21 mouse cellular contexts compared by ENCODE assay signal in genomic region chr1:177532656-177533055, GRCm38 (mm10).
DNase-seq lines count a peak whose midpoint lies in the region; ATAC-seq and TF ChIP-seq lines count a peak whose summit lies in the region.
"Had no signal": no experiment of that assay in that cellular context is flagged by ENCODE, and none has a peak within 500 bp of the region (broad histone marks: within the 10 kb centered on the region; RNA-seq: fewer than 3 reads in every experiment).

No protein-coding gene starts in this region.

- WGBS in thymus, adult 2 months: 21% methylated on average over 2 of the region's 2 CpGs
- 83% methylated on average over 2 of the region's 2 CpGs for WGBS in forebrain, embryonic 10.5 days

- TF ChIP-seq CTCF in thymus, adult 2 months (IDR thresholded peaks at IDR 0.05; ENCODE audit: borderline replicate concordance, control insufficient read depth, extremely low read depth, insufficient read depth, low read length, poor library complexity): no peak

- no peaks in the 10 kb centered on the region for H3K27me3 ChIP-seq in thymus, adult 2 months (ENCODE audit: control insufficient read depth, insufficient read depth, low read length)
- no peaks in the 10 kb centered on the region for H3K27me3 ChIP-seq in forebrain, embryonic 10.5 days (ENCODE audit: poor library complexity, severe bottlenecking)
- H3K27me3 ChIP-seq: CH12.LX; forebrain, embryonic 12.5 days; hindbrain, embryonic 13.5 days; liver, embryonic 15.5 days; megakaryocyte, embryonic 14.5 days; neural tube, embryonic 15.5 days had no signal

- ATAC-seq in megakaryocyte, adult 5-6 weeks (ENCODE audit: poor library complexity, severe bottlenecking): peak; percentile 80
- ATAC-seq: intestine, postnatal 0 days had no signal

- intact Hi-C loops in heart, postnatal 25 days (cut with DNase I): loop anchor here (5.0 kb wide), 1 partner anchor 75 kb away; no protein-coding TSS in a partner anchor

- TF ChIP-seq POLR2A in thymus, adult 2 months (IDR thresholded peaks at IDR 0.05; ENCODE audit: control insufficient read depth, extremely low read depth, insufficient read depth, low read length, poor library complexity): no peak

- H3K36me3 ChIP-seq in thymus, adult 2 months (ENCODE audit: control insufficient read depth, insufficient read depth, low read length): no peaks in the 10 kb centered on the region
- no peaks in the 10 kb centered on the region for H3K36me3 ChIP-seq in forebrain, embryonic 10.5 days (replicated peaks)
- H3K36me3 ChIP-seq: embryonic facial prominence, embryonic 10.5 days; forebrain, embryonic 12.5 days; hindbrain, embryonic 13.5 days; liver, embryonic 15.5 days; neural tube, embryonic 15.5 days had no signal

- H3K4me3 ChIP-seq in thymus, adult 2 months (ENCODE audit: control insufficient read depth, insufficient read depth, low read length): no peak overlapping the region
- H3K4me3 ChIP-seq in forebrain, embryonic 10.5 days: no peak overlapping the region
- H3K4me3 ChIP-seq: embryonic facial prominence, embryonic 10.5 days; forebrain, embryonic 12.5 days; gastrocnemius, adult 2 months; hindbrain, embryonic 13.5 days; liver, embryonic 15.5 days; megakaryocyte, embryonic 14.5 days; neural tube, embryonic 15.5 days had no signal

- H3K27ac ChIP-seq in thymus, adult 2 months (ENCODE audit: control insufficient read depth, insufficient read depth, low read length): peak overlapping the region; percentile 88
- no peak overlapping the region for H3K27ac ChIP-seq in forebrain, embryonic 10.5 days
- H3K27ac ChIP-seq: embryonic facial prominence, embryonic 10.5 days; forebrain, embryonic 12.5 days; gastrocnemius, adult 2 months; hindbrain, embryonic 13.5 days; liver, embryonic 15.5 days; neural tube, embryonic 15.5 days had no signal

- no peaks in the 10 kb centered on the region for H3K9me3 ChIP-seq in forebrain, embryonic 10.5 days
- H3K9me3 ChIP-seq: embryonic facial prominence, embryonic 10.5 days; forebrain, embryonic 12.5 days; hindbrain, embryonic 13.5 days; liver, embryonic 15.5 days; megakaryocyte, embryonic 14.5 days; neural tube, embryonic 15.5 days had no signal

- peak; percentile 30 for DNase-seq in heart, adult 8-10 months (ENCODE audit: low spot score)
- DNase-seq in heart, postnatal 25 days (ENCODE audit: low spot score): no peak
- DNase-seq in thymus, adult 2 months: peak; percentile 36
- DNase-seq in cerebellum, postnatal 14 days: no peak
- DNase-seq in spleen, adult 12 weeks (ENCODE audit: low spot score): no peak
- DNase-seq in forebrain, embryonic 10.5 days (ENCODE audit: extremely low spot score, low spot score): no peak
- DNase-seq: adrenal gland, postnatal 25 days; cerebellum, adult 11-12 months; cerebellum, postnatal 36 days; gastrocnemius, adult 2 months; midbrain, embryonic 14.5 days; right cerebral cortex, postnatal 4 days had no signal

- peaks cover 14% of the 10 kb centered on the region for H3K4me1 ChIP-seq in thymus, adult 2 months (replicated peaks; ENCODE audit: control insufficient read depth, insufficient read depth, low read length)
- H3K4me1 ChIP-seq in forebrain, embryonic 10.5 days: no peaks in the 10 kb centered on the region
- H3K4me1 ChIP-seq: embryonic facial prominence, embryonic 10.5 days; forebrain, embryonic 12.5 days; hindbrain, embryonic 13.5 days; liver, embryonic 15.5 days; neural tube, embryonic 15.5 days had no signal

Comparison
In these comparisons a context has a peak if more than half of its experiments do, and no peak if none do; other contexts are left out.
1. DNase-seq: peak in heart, adult 8-10 months (single experiment) and thymus, adult 2 months (single experiment); none in heart, postnatal 25 days (single experiment), cerebellum, postnatal 14 days (0 of 2), spleen, adult 12 weeks (single experiment) and forebrain, embryonic 10.5 days (single experiment).